Mouse (Mus musculus): ENCODE results near the gene Fxyd7. TPM values are rescaled to one million over a fixed set of nuclear protein-coding genes. Genes with fewer than 3 reads are reported as not detected.

Fxyd7 gene
- polyA plus RNA-seq, 1 experiment from 2014 or later: 11.5 TPM

DNA sequence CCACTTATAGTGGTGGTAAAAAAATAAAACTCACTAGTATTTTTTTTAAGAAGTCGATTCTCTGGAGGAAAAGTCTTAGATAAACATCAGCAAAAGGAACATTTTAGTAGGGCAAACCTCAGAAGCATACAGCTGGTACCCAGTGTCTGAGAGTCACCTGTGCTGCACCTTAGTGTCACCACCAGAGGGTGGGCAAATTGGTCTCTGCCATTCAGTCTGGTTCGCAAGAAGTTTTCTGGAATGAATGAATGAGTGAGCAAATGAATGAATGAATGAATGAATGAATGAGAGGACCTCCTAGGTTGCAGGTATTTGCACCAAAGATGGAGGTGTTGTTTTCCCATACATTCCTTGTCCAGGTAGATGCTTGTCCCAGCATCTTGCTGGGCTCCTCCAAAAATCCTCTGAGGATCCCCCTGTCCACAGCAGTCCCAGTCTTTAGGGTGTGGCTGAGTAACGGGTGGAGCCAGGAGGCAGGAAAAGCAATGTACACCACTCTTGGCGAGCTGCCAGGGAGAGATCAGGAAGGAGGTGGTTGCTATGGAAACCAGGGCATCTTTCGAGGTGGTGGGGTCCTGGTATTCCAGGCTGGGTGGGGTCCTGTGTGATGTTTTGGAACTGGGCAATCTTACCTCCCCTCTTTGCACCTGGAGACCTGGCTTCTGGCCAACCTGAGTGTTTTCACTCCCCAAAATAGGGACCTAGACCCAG lies 2.0 kb downstream of the Fxyd7 start:
- no peak overlapping the region for H3K27ac ChIP-seq (replicated peaks)
- H3K4me3 ChIP-seq: peak overlapping the region; percentile 37
- peak overlapping the region; percentile 55 for H3K4me2 ChIP-seq (replicated peaks)
- H3K9ac ChIP-seq (replicated peaks): no peak overlapping the region
- H3K27me3 ChIP-seq: peaks cover 82% of the 10 kb centered on the region
- peaks cover 46% of the 10 kb centered on the region for H3K4me1 ChIP-seq
- no peak for ATAC-seq (ENCODE audit: low FRiP score, low read depth)
- no peaks in the 10 kb centered on the region for H3K9me3 ChIP-seq
- 19% methylated on average over 5 of the region's 5 CpGs for WGBS
- no peaks in the 10 kb centered on the region for H3K36me3 ChIP-seq

DNA sequence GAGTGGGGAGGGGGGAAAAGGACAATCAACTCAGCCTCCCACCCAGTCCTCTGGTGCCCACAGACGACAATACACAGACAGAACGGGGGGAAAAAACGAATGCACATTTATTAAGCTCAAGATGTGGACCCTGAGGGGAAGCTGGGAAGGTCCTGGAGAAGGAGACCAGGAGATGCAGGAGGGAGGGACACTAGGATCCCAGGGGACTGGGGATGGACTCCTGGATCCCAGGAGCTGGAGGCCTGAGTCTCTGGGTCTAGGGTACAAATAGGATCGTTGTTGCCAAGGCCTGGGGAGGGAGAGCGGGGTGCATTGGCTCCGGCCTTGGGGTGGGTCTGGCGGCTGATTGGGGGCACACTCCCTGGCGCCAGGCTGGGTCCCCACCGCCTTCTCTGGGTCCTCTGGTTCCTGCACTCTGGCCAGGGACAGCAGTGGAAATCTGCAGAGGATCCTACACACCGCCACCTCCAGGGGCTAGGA lies 8.8 kb downstream of the Fxyd7 start, which contains the start of gene Fxyd5:
Fxyd5 (minus strand) TSS at position 51 of the 480 bp plus-strand sequence.
- H3K4me1 ChIP-seq: peaks cover 6% of the 10 kb centered on the region
- peaks cover 60% of the 10 kb centered on the region for H3K27me3 ChIP-seq
- H3K9me3 ChIP-seq: no peaks in the 10 kb centered on the region
- H3K27ac ChIP-seq (replicated peaks): no peak within 1 kb of the TSS
- no peak for ATAC-seq (ENCODE audit: low FRiP score, low read depth)
- peak within 1 kb of the TSS; percentile 44 for H3K4me2 ChIP-seq (replicated peaks)
- H3K9ac ChIP-seq (replicated peaks): no peak within 1 kb of the TSS; the same call in 1 of the 2 replicates
- 31% methylated on average over 10 of the region's 10 CpGs for WGBS
- no peaks in the 10 kb centered on the region for H3K36me3 ChIP-seq
- peak within 1 kb of the TSS; percentile 24 for H3K4me3 ChIP-seq

DNA sequence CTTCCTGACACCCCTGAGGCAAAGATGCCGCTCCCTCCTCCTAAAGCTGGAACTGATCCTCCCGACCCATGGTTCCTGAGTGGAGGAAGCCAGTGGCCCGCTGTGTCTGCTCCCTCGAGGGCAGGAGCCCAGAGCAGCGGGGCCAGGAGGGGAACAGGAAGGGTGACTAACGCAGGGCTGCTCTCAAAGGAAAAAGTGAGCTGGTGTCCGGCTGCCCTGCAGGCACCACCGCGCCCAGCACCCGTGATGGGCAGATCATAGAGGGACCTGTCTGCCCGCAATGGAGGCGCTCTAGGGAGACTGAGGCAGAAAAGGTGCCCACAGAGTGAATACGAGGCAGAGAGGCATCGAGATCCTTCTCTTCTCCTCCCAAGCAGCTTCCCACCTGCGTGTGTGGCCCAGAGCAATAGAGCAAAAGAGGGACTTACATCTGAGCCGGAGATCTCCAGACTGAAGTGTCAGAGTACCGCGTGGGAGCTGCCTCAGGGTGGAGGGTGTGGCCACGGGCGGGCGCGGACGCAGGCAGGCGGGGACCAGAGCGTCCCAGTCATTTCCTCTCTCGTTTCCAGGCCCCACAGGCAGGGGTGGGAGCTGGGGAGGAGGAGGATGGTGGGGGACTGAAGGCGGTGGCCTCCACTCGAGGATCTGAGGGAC lies 9.5 kb downstream of the Fxyd7 start:
- no peak overlapping the region for H3K27ac ChIP-seq (replicated peaks)
- H3K36me3 ChIP-seq: no peaks in the 10 kb centered on the region
- 3% methylated on average over 28 of the region's 28 CpGs for WGBS
- H3K27me3 ChIP-seq: peaks cover 57% of the 10 kb centered on the region
- H3K9me3 ChIP-seq: no peaks in the 10 kb centered on the region
- peak overlapping the region; percentile 24 for H3K4me3 ChIP-seq
- H3K4me2 ChIP-seq (replicated peaks): peak overlapping the region; percentile 44
- H3K9ac ChIP-seq (replicated peaks): no peak overlapping the region; the same call in 1 of the 2 replicates
- H3K4me1 ChIP-seq: peaks cover 6% of the 10 kb centered on the region
- ATAC-seq (ENCODE audit: low FRiP score, low read depth): no peak

DNA sequence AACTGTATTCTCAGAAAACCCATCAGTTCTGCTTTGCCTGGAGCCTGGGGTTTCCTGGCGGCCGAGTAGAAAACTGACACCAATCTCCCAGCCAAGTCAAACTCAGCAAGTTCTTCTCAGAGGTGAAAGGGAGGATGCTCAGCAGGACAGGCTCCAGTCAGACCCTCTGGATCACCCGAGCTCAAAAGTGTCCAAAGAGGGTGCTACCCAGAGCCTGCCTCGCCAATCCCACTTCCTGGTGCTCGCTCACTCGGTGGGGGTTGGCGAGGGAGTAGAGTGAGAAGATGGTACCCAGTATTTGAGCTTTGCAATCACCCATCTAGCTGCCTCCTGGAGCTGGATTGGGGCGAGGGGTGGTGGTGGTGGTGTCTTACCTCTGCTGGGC lies 10.3 kb downstream of the Fxyd7 start:
- no peak overlapping the region for H3K4me3 ChIP-seq
- 43% methylated on average over 8 of the region's 8 CpGs for WGBS

DNA sequence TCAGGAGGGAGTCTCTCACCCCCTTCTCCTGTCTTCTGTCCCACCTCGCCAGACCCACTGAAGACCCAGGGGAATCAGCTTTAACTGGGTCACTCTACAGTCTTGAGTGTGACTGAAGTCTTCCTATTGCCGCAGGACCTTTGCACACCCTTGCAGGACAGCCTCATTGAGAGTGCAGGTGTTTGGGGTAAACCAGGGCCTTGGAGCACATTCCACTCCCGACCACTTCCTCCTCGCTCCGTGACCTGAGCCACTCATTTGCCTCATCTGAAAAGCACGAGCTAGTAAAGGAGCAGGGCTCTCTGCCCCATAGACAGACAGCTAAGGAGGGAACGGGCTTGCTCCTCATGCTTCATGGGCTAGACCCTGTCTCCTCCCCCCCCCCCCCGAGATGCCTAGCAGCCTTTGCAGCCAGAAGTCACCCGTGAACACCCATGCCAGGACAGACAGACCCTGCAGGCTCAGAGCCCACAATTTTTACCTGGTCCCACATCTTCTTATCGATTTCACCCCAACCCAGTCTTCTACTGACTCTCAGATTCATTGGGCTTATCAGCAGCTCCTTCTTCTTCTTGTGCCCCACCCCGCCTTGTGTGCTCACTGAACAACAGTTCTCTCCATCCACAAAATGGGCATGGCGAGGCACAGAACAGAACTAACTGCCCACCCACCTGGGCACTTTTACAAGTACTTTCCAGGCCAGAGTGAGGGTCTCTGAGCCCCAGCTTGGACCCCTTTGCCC lies 10.8 kb downstream of the Fxyd7 start:
- H3K36me3 ChIP-seq: no peaks in the 10 kb centered on the region
- peaks cover 56% of the 10 kb centered on the region for H3K27me3 ChIP-seq
- no peaks in the 10 kb centered on the region for H3K9me3 ChIP-seq
- H3K27ac ChIP-seq (replicated peaks): no peak overlapping the region
- no peak overlapping the region for H3K9ac ChIP-seq (replicated peaks)
- H3K4me2 ChIP-seq (replicated peaks): no peak overlapping the region
- WGBS: 75% methylated on average over 12 of the region's 12 CpGs
- H3K4me1 ChIP-seq: peaks cover 6% of the 10 kb centered on the region
- H3K4me3 ChIP-seq: no peak overlapping the region
- no peak for ATAC-seq (ENCODE audit: low FRiP score, low read depth)

More for the DNA sequence above, 10.3 kb downstream of the Fxyd7 start:
- Histone ChIP-seq H3K36me3 (no peaks in the 10 kb centered on the region), H3K27ac (replicated peaks) (no peak overlapping the region), H3K27me3 (peaks cover 57% of the 10 kb centered on the region), H3K4me1 (peaks cover 6% of the 10 kb centered on the region), H3K9me3 (no peaks in the 10 kb centered on the region), H3K9ac (replicated peaks) (no peak overlapping the region), H3K4me2 (replicated peaks) (no peak overlapping the region)
- no peak for ATAC-seq (ENCODE audit: low FRiP score, low read depth)

DNA sequence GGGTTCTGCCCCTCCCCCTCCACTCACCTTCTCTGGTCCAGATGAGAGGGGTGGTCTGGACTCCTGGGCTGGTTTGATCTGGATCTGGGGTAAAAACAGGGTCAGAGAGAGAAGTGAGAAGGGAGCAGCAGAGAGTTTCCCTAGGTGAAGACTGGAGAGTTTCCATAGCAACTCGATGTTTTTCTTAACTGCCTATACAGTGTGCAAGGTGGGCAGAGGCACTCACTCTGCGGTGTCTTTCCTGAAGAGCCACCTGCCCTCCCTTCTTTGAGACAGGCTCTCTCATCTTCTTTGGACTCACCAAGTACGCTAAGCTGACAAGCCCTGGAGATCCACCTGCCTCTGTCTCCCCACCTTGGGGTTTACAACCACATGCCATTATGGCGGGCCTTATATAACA lies 12.3 kb downstream of the Fxyd7 start:
- Histone ChIP-seq H3K4me2 (replicated peaks) (no peak overlapping the region), H3K36me3 (no peaks in the 10 kb centered on the region), H3K4me3 (no peak overlapping the region), H3K9me3 (no peaks in the 10 kb centered on the region), H3K9ac (replicated peaks) (no peak overlapping the region), H3K4me1 (peaks cover 6% of the 10 kb centered on the region), H3K27ac (replicated peaks) (no peak overlapping the region), H3K27me3 (peaks cover 41% of the 10 kb centered on the region)
- ATAC-seq (ENCODE audit: low FRiP score, low read depth): no peak
- 83% methylated on average over 4 of the region's 4 CpGs for whole genome bisulfite sequencing

DNA sequence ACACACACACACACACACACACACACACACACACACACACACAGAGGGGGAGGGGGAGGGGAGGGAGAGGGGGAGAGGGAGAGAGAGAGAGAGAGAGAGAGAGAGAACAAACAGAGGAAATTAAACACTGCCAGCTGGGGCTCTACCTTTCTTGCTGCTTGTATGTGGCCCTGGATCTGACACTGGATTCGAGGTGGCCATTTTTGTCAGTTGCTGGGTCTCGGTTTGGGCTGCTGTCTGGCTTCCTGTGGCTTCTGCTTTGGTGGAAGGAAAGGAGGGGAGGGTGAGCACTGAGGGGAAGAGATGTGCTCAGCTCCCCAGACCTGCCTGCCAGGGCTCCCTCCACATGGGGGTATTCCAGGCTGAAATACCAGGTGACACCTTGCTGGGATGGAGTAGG lies 13.6 kb downstream of the Fxyd7 start:
- Histone ChIP-seq H3K9ac (replicated peaks) (no peak overlapping the region), H3K4me1 (peaks cover 6% of the 10 kb centered on the region), H3K27ac (replicated peaks) (no peak overlapping the region), H3K36me3 (no peaks in the 10 kb centered on the region), H3K27me3 (peaks cover 29% of the 10 kb centered on the region), H3K4me3 (no peak overlapping the region), H3K9me3 (no peaks in the 10 kb centered on the region), H3K4me2 (replicated peaks) (no peak overlapping the region)
- WGBS: 46% methylated on average over 2 of the region's 2 CpGs
- ATAC-seq (ENCODE audit: low FRiP score, low read depth): no peak

DNA sequence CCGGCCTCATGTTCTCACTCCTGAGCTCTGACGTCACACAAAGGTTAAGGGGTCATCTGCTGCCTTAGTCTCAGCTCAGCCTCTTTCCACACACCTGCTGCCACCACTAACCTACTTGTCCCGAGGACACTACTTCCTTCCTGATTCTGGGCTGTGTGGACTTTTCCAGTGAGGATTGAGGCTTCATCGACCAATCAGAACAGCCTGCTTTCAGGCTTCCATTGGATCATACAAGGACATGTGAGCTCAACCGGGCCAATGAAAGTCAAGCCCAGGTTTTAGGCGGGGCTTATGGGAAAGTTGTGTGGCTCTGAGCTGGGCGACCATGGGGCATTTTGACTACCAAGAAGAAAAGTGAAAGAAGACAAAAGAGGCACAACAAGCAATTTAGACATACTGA lies 14.3 kb downstream of the Fxyd7 start:
- no peaks in the 10 kb centered on the region for H3K36me3 ChIP-seq
- no peak overlapping the region for H3K4me2 ChIP-seq (replicated peaks)
- WGBS: 89% methylated on average over 7 of the region's 7 CpGs
- H3K27me3 ChIP-seq: peaks cover 21% of the 10 kb centered on the region
- H3K4me1 ChIP-seq: peaks cover 5% of the 10 kb centered on the region
- no peaks in the 10 kb centered on the region for H3K9me3 ChIP-seq
- no peak for ATAC-seq (ENCODE audit: low FRiP score, low read depth)
- no peak overlapping the region for H3K4me3 ChIP-seq
- H3K27ac ChIP-seq (replicated peaks): no peak overlapping the region
- H3K9ac ChIP-seq (replicated peaks): no peak overlapping the region

DNA sequence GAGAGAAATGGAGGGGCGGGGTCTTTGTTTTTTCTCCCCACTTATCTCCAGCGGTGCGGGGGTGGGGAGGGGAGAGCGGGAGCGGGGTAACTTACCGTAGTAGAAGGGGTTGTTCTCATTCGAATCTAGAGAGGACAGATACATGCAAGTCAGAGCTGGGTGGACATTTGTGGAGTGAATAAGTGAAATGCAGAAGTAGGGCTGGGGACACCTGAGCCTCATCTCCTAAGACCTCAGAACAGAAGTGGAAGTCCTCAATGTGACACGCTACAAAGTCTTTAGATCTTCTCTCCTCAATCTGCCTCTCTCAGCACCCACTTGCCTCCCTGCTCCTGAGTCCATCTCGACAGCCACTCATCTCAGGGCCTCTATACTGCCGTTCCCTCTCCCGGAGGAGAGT lies 16.0 kb downstream of the Fxyd7 start:
- Histone ChIP-seq H3K27ac (replicated peaks) (no peak overlapping the region), H3K9me3 (no peaks in the 10 kb centered on the region), H3K27me3 (peaks cover 5% of the 10 kb centered on the region), H3K4me3 (no peak overlapping the region), H3K9ac (replicated peaks) (no peak overlapping the region), H3K4me2 (replicated peaks) (no peak overlapping the region), H3K36me3 (no peaks in the 10 kb centered on the region), H3K4me1 (no peaks in the 10 kb centered on the region)
- 78% methylated on average over 11 of the region's 11 CpGs for WGBS
- ATAC-seq (ENCODE audit: low FRiP score, low read depth): no peak

DNA sequence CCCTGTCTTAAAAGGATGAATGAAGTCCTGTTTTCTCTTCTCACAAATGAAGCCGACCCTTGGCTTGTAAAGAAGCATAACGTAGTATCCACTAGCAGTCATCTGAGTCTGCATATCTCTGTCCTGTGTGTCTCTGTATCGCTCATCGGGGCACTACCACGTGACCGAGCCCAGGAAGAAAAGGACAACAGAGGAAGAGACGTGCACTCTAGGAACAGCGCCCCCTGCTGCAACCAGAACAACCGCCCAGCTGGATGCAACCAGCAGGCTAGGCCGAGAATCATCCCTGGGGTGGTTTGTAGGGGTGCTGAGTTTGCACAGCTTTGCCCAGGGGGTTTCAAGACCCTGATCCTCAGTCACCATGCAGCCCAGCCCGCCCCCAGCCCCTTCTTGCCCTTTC lies 16.5 kb downstream of the Fxyd7 start:
- no peaks in the 10 kb centered on the region; the same call in 1 of the 2 replicates for H3K27me3 ChIP-seq
- H3K9ac ChIP-seq (replicated peaks): no peak overlapping the region
- no peaks in the 10 kb centered on the region for H3K36me3 ChIP-seq
- no peak overlapping the region for H3K4me2 ChIP-seq (replicated peaks)
- H3K27ac ChIP-seq (replicated peaks): no peak overlapping the region
- no peaks in the 10 kb centered on the region for H3K9me3 ChIP-seq
- no peak for ATAC-seq (ENCODE audit: low FRiP score, low read depth)
- H3K4me1 ChIP-seq: no peaks in the 10 kb centered on the region
- WGBS: 60% methylated on average over 11 of the region's 11 CpGs
- no peak overlapping the region for H3K4me3 ChIP-seq

DNA sequence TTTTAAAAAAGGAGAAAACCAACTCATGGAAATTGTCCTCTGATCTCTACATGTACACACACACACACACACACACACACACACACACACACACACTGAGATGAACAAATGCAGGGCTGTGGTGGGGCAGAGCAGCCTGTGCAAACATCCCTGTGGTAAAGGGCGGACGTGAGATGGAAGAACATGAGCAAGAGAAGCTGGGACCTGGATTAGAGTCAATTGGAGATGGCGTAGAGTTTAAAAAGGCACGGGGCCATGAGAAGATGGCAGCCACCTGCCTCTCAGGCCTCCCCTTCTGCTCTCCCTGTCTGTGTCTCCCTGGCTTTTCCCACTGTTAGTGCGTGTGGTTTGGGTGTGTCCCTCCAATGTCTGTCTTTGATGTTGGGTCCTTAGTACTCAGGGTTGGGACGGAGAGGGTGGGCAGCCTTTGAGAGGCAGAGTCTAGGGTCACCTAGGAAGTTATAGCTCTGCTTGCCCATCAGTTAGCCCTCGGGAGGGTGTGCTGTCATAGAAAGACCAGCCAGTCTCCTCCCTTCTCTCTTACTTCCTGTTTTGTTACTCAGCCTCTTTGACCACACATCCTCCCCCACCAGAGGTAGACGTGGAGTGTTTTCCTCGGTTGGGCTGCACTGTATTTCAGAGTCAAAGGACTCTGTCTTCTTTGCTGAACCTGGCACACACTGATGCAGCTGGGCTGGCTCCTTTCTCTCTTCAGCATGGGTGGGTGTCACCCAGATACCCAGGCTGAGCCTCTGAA lies 17.7 kb downstream of the Fxyd7 start:
- no peak overlapping the region for H3K4me2 ChIP-seq (replicated peaks)
- H3K4me3 ChIP-seq: no peak overlapping the region
- H3K4me1 ChIP-seq: no peaks in the 10 kb centered on the region
- no peak for ATAC-seq (ENCODE audit: low FRiP score, low read depth)
- no peak overlapping the region for H3K27ac ChIP-seq (replicated peaks)
- H3K36me3 ChIP-seq: no peaks in the 10 kb centered on the region
- WGBS: 78% methylated on average over 9 of the region's 9 CpGs
- no peaks in the 10 kb centered on the region for H3K27me3 ChIP-seq
- H3K9me3 ChIP-seq: no peaks in the 10 kb centered on the region
- no peak overlapping the region for H3K9ac ChIP-seq (replicated peaks)
